Mouse (Mus musculus) lung, adult 2 months (tissue): ENCODE data around the gene Mxd4. TPM values are rescaled to one million over a fixed set of nuclear protein-coding genes. Genes with fewer than 3 reads are reported as not detected.

ENCODE experiments used
- DNase-seq: peaks from one replicate; pipeline ENCODE4 v3.0.0; 2022
- H3K4me1 ChIP-seq: fragments of 200-500 bp; 2 replicates; pipeline ENCODE4 v1.6.1; 2011; ENCODE audit warnings: low read length; ENCODE audit not compliant: control insufficient read depth, insufficient read depth
- H3K4me3 ChIP-seq: fragments of 200-500 bp; replicated peaks from 2 replicates; pipeline ENCODE3; 2011; ENCODE audit warnings: low read depth, mild to moderate bottlenecking, control low read depth, low read length; ENCODE audit errors: extremely low read depth
- CTCF ChIP-seq: fragments of 200-500 bp; IDR thresholded peaks from 2 replicates; pipeline ENCODE4 v1.5.1; 2011; ENCODE audit warnings: mild to moderate bottlenecking, low read length, control low read depth; ENCODE audit not compliant: insufficient read depth
- POLR2A ChIP-seq: fragments of 200-500 bp; IDR thresholded peaks from 2 replicates; pipeline ENCODE4 v1.6.1; 2011; ENCODE audit warnings: low read depth, mild to moderate bottlenecking, control low read depth, low read length, borderline replicate concordance; ENCODE audit errors: extremely low read depth
- WGBS: fragments of 180-500 bp; shearing (Covaris S2); methylation state at CpG from one replicate; pipeline ENCODE4 v1.1.7; 2018; 5-methylcytosine and 5-hydroxymethylcytosine counted together
- polyA plus RNA-seq: library from polyadenylated mRNA; depleted of rRNA; stranded (reverse); fragments of >200 nt; gene quantifications from 2 replicates; pipeline ENCODE4 v1.2.3, GENCODE M21; 2012

Gene Mxd4
- polyA plus RNA-seq, 1 experiment, result 318 TPM

- DNase-seq, result no peak
- WGBS, result 34% methylated on average over 2 of the region's 2 CpGs
- Histone ChIP-seq H3K4me3 (no peak overlapping the region), H3K4me1 (peaks cover 3% of the 10 kb centered on the region; the same call in 1 of the 2 replicates)
- TF ChIP-seq CTCF (0 out of 2 replicates have a peak, but pooled peaks have one; percentile 23), POLR2A (no peak)
These were observed 13.9 kb upstream of the Mxd4 start for GRCm38 (mm10) chr5:34201396-34201795.

- WGBS, result 78% methylated on average over 6 of the region's 6 CpGs
- TF ChIP-seq CTCF (no peak), POLR2A (no peak)
- Histone ChIP-seq H3K4me3 (no peak overlapping the region), H3K4me1 (peaks cover 3% of the 10 kb centered on the region; the same call in 1 of the 2 replicates)
- no peak for DNase-seq
These were observed 11.1 kb upstream of the Mxd4 start for GRCm38 (mm10) chr5:34198615-34199014.

GRCm38 (mm10) chr5:34197243-34197642, 9.7 kb upstream of the Mxd4 start:
- no peak for DNase-seq

GRCm38 (mm10) chr5:34196423-34196822, 8.9 kb upstream of the Mxd4 start:
- 67% methylated on average over 7 of the region's 7 CpGs for WGBS
- no peak for TF ChIP-seq CTCF
- TF ChIP-seq POLR2A, result no peak
- no peak for DNase-seq
- peaks cover 5% of the 10 kb centered on the region; the same call in 1 of the 2 replicates for H3K4me1 ChIP-seq
- H3K4me3 ChIP-seq, result no peak overlapping the region

More at GRCm38 (mm10) chr5:34197243-34197642, 9.7 kb upstream of the Mxd4 start:
- Histone ChIP-seq H3K4me1 (peaks cover 3% of the 10 kb centered on the region; the same call in 1 of the 2 replicates), H3K4me3 (no peak overlapping the region)
- 69% methylated on average over 4 of the region's 4 CpGs for WGBS
- TF ChIP-seq POLR2A (no peak), CTCF (no peak)

GRCm38 (mm10) chr5:34195786-34196185, 8.3 kb upstream of the Mxd4 start:
- Histone ChIP-seq H3K4me1 (peaks cover 3% of the 10 kb centered on the region; the same call in 1 of the 2 replicates), H3K4me3 (no peak overlapping the region)
- no peak for TF ChIP-seq POLR2A
- TF ChIP-seq CTCF, result no peak
- 90% methylated on average over 12 of the region's 12 CpGs for WGBS
- no peak for DNase-seq

- Histone ChIP-seq H3K4me1 (peaks cover 3% of the 10 kb centered on the region; the same call in 1 of the 2 replicates), H3K4me3 (no peak overlapping the region)
- WGBS, result 73% methylated on average over 6 of the region's 6 CpGs
- TF ChIP-seq CTCF, result no peak
- TF ChIP-seq POLR2A, result no peak
- DNase-seq, result no peak
These were observed 7.6 kb upstream of the Mxd4 start for GRCm38 (mm10) chr5:34194975-34195662.

GRCm38 (mm10) chr5:34194426-34194825, 6.9 kb upstream of the Mxd4 start:
- Histone ChIP-seq H3K4me3 (no peak overlapping the region), H3K4me1 (peaks cover 3% of the 10 kb centered on the region; the same call in 1 of the 2 replicates)
- 54% methylated on average over 1 of the region's 1 CpGs for WGBS
- TF ChIP-seq POLR2A, result no peak
- no peak for TF ChIP-seq CTCF
- DNase-seq, result no peak

- Histone ChIP-seq H3K4me3 (no peak overlapping the region), H3K4me1 (peaks cover 3% of the 10 kb centered on the region; the same call in 1 of the 2 replicates)
- DNase-seq, result no peak
These were observed 4.3 kb upstream of the Mxd4 start for GRCm38 (mm10) chr5:34191843-34192242.

GRCm38 (mm10) chr5:34191021-34191420, 3.5 kb upstream of the Mxd4 start:
- peak; percentile 64 for DNase-seq
- Histone ChIP-seq H3K4me1 (peaks cover 3% of the 10 kb centered on the region), H3K4me3 (no peak overlapping the region)
- WGBS, result 41% methylated on average over 4 of the region's 4 CpGs
- no peak for TF ChIP-seq POLR2A
- TF ChIP-seq CTCF, result no peak

More at GRCm38 (mm10) chr5:34191843-34192242, 4.3 kb upstream of the Mxd4 start:
- TF ChIP-seq POLR2A, result no peak
- peak; percentile 41; the same call in 1 of the 2 replicates for TF ChIP-seq CTCF
- 74% methylated on average over 4 of the region's 4 CpGs for WGBS

- WGBS, result 65% methylated on average over 1 of the region's 1 CpGs
- no peak for DNase-seq
- peaks cover 18% of the 10 kb centered on the region for H3K4me1 ChIP-seq
- H3K4me3 ChIP-seq, result no peak overlapping the region
- TF ChIP-seq CTCF, result no peak
- TF ChIP-seq POLR2A, result no peak
These were observed 2.0 kb upstream of the Mxd4 start for GRCm38 (mm10) chr5:34189521-34189920.
